Mouse (Mus musculus) Patski (cell line): Measurements from ENCODE around the gene Lhx3. TPM values are rescaled to one million over a fixed set of nuclear protein-coding genes. Genes with fewer than 3 reads are reported as not detected.

ENCODE experiments used
- ATAC-seq: fragments of 100-300 bp; one replicate; pipeline ENCODE4 v1.8.0; 2021
- CTCF ChIA-PET: fragments of 350-600 bp; sonication (Branson Sonifier 250); formaldehyde crosslinking; loops from one replicate; lab custom pipeline; 2022; ENCODE audit warnings: inconsistent platforms; lab: Charles Lee
- POLR2A ChIA-PET: fragments of 350-600 bp; sonication (Branson Sonifier 250); formaldehyde crosslinking; loops from one replicate; lab custom pipeline; 2022; ENCODE audit warnings: antibody characterized with exemption, inconsistent platforms; lab: Charles Lee
- DNase-seq: peaks from one replicate; pipeline ENCODE4 v3.0.0-alpha.2; 2011; ENCODE audit warnings: low read depth, low spot score
- H3K27me3 ChIP-seq: fragments of 371-371 bp; one replicate; pipeline ENCODE4 v1.5.1; 2021
- CTCF ChIP-seq: fragments of 100-300 bp; IDR thresholded peaks from one replicate; pipeline ENCODE4 v1.5.1; 2021
- in situ Hi-C: fragments of 300-500 bp; cut with MboI; formaldehyde crosslinking; loops from 3 replicates; pipeline ENCODE4 v1.11.1; 2018; ENCODE audit warnings: low pct_unique_long_range_greater_than_20kb, mixed read lengths
- polyA plus RNA-seq: library from polyadenylated mRNA; unstranded; gene quantifications from one replicate; pipeline ENCODE4 v1.2.3, GENCODE M21; 2021

Gene Lhx3
- polyA plus RNA-seq, 1 experiment from 2014 or later = not detected

DNA sequence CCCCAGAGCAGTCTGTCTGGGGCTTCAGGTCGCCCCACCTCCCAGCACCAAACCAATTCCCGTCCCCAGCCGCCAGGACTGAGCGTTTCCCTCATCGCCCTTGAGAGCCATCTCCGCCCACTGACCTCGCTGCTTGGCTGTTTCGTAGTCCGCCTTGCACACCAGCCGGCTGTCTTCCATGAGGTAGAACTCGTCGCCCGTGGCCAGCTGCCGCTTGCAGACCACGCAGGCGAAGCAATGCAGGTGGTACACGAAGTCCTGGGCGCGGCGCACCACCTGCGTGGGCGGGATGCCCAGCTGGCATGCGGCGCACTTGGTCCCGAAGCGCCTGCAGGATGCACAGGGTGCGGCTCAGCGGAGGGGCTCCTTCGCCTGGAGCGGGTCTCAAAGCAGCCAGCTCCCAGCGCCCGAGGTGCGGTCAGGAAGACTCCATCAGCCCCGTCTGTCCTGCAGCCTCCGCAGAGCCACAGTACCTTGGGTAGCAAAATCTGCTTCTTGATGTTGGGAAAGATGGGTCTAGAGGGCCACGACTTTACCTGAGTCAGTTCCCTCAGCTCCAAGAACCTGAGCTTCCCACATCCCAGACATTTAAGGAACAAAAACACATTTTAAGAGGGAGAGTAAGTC, 5.1 kb downstream of the Lhx3 start:
- POLR2A ChIA-PET = no interaction called here
- CTCF ChIA-PET = no interaction called here
- DNase-seq = no peak
- ATAC-seq = no peak
- H3K27me3 ChIP-seq = peaks cover 68% of the 10 kb centered on the region
- no peak for TF ChIP-seq CTCF
- in situ Hi-C loops = no loop called here

DNA sequence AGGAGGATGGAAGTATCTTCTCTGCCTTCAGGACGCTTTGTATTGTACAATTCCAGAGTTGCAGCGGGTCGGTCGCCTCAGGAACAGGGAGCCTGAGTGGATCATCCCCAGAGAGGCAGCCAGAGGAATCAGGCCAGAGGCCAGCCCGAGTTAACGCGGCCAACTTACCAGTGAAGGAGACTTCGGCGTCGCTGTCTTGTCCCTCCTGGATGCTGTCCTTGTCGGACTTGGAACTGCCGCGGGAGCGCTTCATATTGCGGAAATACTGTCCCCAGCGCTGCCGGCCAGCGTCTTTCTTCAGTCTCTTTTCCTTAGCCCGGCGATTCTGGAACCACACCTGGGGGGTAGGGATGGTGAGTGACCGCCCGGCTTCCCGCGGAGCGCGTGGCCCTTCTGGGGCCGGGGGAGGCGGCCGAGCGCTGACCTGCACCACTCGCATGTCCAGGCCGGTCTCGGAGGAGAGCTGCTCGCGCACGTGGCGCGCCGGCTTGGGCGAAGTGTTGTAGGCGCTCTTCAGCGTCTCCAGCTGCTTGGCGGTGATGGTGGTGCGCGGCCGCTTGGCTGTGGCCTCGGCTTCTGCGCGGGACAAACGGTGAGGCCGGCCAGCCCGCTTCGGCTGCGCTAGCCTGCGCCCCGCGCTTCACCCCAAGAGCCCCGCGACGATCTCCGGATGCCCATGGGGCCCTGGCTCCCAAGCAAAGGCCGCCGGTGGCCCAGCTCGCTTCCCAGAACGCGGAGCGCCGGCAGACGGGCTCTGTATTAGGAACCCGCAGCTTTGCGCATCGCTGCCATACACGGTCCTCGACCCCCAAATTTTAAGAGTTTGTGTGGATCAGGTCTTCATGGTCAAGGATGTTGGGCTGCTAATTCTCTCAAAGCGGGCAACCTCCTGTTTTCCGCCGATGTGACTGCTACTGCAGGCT, 5.9 kb downstream of the Lhx3 start:
- in situ Hi-C loops = no loop called here
- peaks cover 73% of the 10 kb centered on the region for H3K27me3 ChIP-seq
- CTCF ChIA-PET = no interaction called here
- no peak for DNase-seq
- TF ChIP-seq CTCF = no peak
- POLR2A ChIA-PET = no interaction called here
- ATAC-seq = no peak

DNA sequence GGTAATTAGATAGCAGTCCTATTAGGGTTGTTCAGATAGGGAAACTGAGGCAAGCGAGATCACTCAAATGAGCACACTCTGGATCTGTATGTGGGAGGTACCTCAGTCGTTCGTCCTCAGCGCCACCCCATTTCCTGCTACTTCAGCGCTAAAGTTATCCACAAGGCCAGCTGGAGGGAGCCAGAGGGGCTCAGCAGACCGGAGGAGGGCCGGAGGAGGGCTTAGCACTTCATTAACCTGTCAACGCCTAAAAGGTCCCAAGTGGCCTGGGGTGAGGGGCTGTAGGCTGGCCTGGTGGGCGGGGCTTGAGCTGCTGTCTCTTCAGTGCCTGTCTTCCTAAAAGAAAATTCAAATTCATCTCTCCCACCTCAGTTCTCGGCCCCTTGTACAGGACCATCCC, 9.6 kb downstream of the Lhx3 start:
- no peak for TF ChIP-seq CTCF
- no peak for DNase-seq
- ATAC-seq = no peak
- in situ Hi-C loops = no loop called here
- ChIA-PET CTCF (no interaction called here), POLR2A (no interaction called here)
- peaks cover 56% of the 10 kb centered on the region for H3K27me3 ChIP-seq

DNA sequence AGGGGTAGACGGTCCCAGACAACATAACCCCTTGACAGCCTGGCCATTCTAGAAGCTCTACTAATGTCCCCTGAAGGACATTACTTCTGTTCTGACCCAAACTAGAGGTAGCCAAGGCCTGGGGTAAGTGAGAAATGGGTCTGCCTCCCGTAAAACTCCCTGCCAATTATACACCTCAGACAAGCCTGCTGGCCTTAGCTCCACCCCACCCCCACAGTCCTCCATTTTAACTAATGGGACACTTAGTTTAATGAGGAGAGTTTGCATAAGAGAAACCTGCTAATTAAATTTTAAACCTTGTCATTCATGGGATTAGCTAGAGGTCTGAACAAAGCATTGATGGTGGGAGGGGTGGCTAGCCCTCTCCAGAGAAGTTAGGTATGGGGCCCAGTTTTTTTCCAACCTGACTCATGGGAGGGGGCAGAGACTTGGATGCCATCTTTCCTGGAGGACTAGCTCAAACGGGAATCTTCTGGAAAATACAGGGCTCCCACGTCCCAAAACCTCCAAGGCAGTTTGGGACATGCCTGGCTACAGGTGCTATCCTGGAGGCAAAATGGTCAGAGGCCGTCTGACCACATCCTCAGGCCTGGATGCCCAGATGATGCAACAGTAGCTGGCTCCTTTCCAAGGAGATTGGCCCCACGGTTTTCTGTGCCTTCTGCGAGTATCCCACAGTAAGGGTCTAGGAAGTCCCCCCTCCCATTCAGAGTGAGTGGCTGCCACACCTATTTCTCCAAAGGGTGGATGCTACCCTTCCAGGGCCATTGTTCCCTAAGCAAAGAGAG, 13.3 kb downstream of the Lhx3 start:
- H3K27me3 ChIP-seq = peaks cover 21% of the 10 kb centered on the region
- TF ChIP-seq CTCF = no peak
- POLR2A ChIA-PET = no interaction called here
- DNase-seq = no peak
- in situ Hi-C loops = no loop called here
- ATAC-seq = no peak
- CTCF ChIA-PET = interaction anchor here (1.0 kb wide), 1 partner anchor 28 kb away, joined by 3 read pairs; no protein-coding TSS in a partner anchor

DNA sequence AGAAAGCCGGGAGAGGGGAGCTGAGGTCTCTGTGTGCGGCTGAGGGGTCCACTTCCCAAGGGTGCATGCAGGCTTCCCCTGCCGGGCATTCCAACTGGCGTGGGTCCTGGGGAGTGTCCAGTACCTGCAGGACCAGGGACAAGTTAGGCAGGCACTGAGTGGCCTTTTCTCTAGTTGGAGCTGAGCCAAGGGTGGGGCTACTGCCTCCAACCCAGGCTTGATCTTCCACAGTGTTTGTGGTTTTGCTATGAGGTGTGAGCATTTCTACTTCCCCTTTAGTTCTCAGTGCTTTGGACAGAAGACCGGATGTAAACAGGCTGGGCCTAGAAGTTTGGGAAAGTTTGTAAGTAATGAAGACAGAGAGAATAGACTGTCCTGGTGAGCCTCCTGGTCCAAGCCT, 19.6 kb downstream of the Lhx3 start:
- in situ Hi-C loops = no loop called here
- H3K27me3 ChIP-seq = no peaks in the 10 kb centered on the region
- ATAC-seq = no peak
- DNase-seq = no peak
- POLR2A ChIA-PET = no interaction called here
- CTCF ChIA-PET = interaction anchor here (1.8 kb wide), 1 partner anchor 34 kb away, joined by 4 read pairs; no protein-coding TSS in a partner anchor
- TF ChIP-seq CTCF = no peak

DNA sequence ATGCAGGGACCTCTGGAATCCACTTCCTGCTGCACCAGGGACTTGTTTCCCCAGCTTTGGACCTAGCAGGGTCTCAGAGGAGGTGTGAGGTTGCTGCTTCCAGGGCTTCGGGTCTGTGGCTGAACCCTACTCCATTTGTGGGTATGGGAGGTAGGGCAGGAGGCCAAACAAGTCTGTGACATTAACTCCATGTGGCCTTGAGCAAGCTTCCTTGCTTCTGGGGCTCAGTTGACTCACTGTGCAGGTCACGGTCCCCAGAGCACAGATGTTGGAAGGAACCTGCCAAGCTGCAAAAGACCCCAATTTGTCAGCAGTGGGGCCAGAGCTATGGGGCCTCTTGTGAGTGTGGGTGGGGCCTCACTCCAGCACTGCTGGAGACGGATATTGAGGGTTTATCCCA, 23.7 kb downstream of the Lhx3 start:
- in situ Hi-C loops = no loop called here
- peaks cover 4% of the 10 kb centered on the region for H3K27me3 ChIP-seq
- no peak for ATAC-seq
- no peak for DNase-seq
- ChIA-PET CTCF (no interaction called here), POLR2A (no interaction called here)
- no peak for TF ChIP-seq CTCF

DNA sequence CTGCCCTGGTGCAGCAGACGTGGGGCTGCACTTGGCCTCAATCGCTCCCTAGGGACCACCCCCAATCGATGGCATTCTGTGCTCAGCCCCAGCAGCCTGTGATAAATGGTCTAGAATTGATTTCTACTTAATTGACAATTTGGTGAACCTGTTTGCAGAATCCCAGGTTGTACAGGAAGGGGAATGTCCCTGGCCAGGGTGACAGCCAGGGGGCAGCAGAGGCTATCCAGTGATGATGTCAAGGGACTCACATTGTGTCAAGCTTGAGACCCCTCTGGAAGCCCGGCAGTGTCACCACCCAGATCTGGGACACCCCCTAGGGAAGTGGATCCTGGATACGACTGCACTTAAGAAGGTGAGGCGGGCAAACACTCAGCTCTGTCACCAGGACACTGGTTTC, 25.4 kb downstream of the Lhx3 start:
- in situ Hi-C loops = no loop called here
- peaks cover 4% of the 10 kb centered on the region for H3K27me3 ChIP-seq
- CTCF ChIA-PET = interaction anchor here (0.7 to 1.3 kb wide), 3 partner anchors 77 to 100 kb away, joined by 3 to 4 read pairs (median 3); no protein-coding TSS in a partner anchor
- no peak for TF ChIP-seq CTCF
- DNase-seq = no peak
- ATAC-seq = no peak
- POLR2A ChIA-PET = no interaction called here

DNA sequence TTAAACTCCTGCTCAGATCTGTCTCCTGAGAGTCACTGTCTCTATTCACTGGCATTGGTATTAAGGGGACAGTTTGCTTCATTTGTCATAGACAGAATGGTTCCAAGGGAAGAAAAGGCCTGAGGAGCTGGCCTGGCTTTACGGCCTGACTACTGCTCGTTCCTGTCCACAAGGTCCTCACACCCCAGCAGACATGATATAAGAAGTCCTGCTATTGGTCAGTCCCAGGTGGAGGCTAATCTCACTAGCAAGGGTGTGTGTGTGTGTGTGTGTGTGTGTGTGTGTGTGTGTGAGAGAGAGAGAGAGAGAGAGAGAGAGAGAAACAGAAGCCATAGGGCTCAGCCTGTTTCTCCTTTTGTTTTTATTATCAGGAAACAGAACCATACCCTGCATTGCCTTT, 30.9 kb downstream of the Lhx3 start:
- in situ Hi-C loops = no loop called here

DNA sequence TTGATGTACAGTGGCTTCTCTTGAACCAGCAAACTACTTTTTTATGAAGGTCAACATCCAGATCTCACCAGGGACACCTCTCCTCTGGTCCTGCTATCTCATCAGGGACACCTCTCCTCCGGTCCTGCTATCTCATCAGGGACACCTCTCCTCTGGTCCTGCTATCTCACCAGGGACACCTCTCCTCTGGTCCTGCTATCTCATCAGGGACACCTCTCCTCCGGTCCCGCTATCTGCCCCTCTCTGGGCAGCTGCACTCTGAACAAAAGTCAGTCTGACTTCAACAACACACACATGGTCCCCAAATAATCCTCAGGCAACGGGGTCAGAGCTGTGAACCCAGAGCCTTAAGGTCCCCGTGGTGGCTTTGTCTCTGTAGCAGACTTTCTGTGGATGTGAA, 31.4 kb downstream of the Lhx3 start:
- ATAC-seq = no peak
- ChIA-PET CTCF (no interaction called here), POLR2A (no interaction called here)
- TF ChIP-seq CTCF = no peak
- in situ Hi-C loops = no loop called here
- no peaks in the 10 kb centered on the region for H3K27me3 ChIP-seq
- no peak for DNase-seq

More for the DNA sequence above, 30.9 kb downstream of the Lhx3 start:
- ATAC-seq (no peak), DNase-seq (no peak)
- no peak for TF ChIP-seq CTCF
- CTCF ChIA-PET = no interaction called here
- POLR2A ChIA-PET = interaction anchor here (0.8 kb wide), 1 partner anchor 280 kb away, joined by 3 read pairs; no protein-coding TSS in a partner anchor
- peaks cover 1% of the 10 kb centered on the region for H3K27me3 ChIP-seq

DNA sequence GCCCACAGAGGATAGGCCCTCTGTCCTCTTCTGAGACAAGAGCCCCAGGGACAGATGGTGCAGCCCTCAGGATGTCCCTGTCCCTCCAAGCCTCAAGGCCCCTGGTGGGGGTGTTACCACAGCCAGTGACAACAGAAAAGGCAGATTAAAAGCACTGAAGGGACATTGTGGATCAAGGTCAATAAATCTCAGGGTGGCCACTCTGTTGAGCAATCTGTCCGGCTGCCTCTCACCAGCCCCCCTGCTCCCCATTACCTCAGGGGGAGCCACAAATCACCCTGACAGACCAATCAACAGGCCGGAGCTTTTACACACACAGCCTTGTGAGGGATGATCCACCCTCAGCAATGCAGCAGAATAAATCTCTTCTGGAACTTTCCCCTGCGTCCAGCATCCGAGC, 32.9 kb downstream of the Lhx3 start:
- ChIA-PET CTCF (interaction anchor here (1.0 kb wide), 1 partner anchor 21 kb away, joined by 3 read pairs; no protein-coding TSS in a partner anchor), POLR2A (no interaction called here)
- ATAC-seq (no peak), DNase-seq (no peak)
- peaks cover 8% of the 10 kb centered on the region for H3K27me3 ChIP-seq
- no peak for TF ChIP-seq CTCF
- in situ Hi-C loops = no loop called here
